Mouse (Mus musculus) left cerebral cortex, adult 18-20 months (tissue): Measurements from ENCODE around the gene Dot1l. TPM values are rescaled to one million over a fixed set of nuclear protein-coding genes. Genes with fewer than 3 reads are reported as not detected.

ENCODE experiments used
- DNase-seq, 2 experiments: peaks; one replicate each; pipeline ENCODE4 v3.0.0; 2021 to 2022; ENCODE audit warnings: low spot score in 2 of 2, mixed read lengths in 1 of 2
- total RNA-seq, 2 experiments: library from RNA; stranded (reverse); gene quantifications; 2 replicates each; pipeline ENCODE4 v1.2.3; 2021

Gene Dot1l
- total RNA-seq, 2 experiments from 2014 or later: 43.0 to 44.4 TPM

DNA sequence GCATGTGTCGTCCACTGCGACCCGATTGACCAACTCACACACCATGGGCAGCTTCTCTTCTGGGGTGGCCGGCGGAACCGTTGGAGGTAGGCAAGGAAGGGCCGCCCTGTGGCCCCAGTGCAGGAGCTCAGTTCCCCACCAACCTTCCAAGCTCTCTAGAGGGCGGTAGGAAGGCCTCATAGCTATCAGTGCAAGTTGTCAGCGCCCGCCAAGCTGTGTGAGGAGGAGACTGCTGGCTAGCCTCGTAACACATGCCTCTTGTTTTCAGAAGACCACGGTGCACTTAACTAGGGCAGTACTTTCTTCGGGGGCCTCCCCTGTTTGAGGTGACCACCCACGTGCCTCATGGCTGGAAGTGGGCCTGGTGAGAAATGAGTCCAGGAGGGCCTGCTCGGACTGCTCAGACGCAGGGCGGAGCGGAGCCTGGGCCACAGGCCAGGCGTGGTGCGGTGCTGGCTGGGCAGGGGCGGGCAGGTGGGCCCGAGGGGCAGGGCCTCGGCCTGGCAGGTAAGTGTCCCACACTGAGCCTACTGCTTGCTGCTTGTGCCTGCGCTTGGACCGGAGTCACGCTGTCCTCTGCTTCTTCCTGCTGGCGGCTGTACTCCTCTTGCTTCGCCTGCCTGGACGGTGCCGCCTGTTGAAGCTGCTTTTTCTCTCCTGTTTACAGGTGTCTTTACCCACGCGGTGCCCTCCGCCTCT lies 36.6 kb downstream of the Dot1l start:
- peak; percentile 31 to 53 for DNase-seq

GRCm38 (mm10) chr10:80792175-80793032 lies 37.4 kb downstream of the Dot1l start:
- no peak for DNase-seq

DNA sequence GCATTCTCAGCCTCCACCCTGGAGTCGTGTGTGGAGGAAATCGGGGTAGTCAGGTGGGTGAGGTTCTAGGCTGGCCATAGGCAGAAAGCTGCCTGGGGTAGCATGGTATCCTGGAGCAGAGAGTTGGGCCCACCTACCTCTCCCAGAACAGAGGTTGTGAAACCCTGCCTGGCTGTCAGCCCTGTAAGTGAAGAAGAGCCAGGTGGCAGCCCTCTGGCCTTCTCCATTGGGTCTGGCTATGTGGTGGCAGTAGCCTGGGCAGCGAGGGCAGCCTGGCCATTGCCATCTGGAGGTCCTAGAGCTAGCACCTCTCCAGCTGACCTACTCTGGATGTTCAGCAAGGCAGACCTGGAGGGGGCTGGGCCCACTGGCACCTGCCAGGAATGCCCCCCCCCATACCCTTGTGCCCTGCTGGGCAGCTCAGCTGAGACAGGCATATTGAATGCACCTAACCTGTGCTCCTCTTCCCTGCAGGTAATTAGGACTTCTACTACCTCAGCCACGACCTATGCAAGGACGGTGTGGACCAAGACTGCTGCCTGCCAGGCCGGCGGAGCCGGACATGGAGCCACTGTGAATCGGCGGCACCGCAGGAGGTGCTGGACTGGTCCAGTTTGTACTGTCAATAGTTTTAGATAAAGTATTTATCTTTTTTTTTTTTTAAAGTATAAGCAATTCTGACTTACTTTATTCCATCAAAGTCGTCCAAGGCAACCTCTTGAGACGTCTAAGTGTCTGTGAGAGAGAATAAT lies 38.2 kb downstream of the Dot1l start:
- no peak for DNase-seq

GRCm38 (mm10) chr10:80793803-80794202 lies 38.8 kb downstream of the Dot1l start:
- DNase-seq: no peak

- no peak for DNase-seq
Measured at GRCm38 (mm10) chr10:80794750-80795149, 39.7 kb downstream of the Dot1l start.

GRCm38 (mm10) chr10:80796307-80796848 lies 41.4 kb downstream of the Dot1l start:
- DNase-seq: no peak

DNA sequence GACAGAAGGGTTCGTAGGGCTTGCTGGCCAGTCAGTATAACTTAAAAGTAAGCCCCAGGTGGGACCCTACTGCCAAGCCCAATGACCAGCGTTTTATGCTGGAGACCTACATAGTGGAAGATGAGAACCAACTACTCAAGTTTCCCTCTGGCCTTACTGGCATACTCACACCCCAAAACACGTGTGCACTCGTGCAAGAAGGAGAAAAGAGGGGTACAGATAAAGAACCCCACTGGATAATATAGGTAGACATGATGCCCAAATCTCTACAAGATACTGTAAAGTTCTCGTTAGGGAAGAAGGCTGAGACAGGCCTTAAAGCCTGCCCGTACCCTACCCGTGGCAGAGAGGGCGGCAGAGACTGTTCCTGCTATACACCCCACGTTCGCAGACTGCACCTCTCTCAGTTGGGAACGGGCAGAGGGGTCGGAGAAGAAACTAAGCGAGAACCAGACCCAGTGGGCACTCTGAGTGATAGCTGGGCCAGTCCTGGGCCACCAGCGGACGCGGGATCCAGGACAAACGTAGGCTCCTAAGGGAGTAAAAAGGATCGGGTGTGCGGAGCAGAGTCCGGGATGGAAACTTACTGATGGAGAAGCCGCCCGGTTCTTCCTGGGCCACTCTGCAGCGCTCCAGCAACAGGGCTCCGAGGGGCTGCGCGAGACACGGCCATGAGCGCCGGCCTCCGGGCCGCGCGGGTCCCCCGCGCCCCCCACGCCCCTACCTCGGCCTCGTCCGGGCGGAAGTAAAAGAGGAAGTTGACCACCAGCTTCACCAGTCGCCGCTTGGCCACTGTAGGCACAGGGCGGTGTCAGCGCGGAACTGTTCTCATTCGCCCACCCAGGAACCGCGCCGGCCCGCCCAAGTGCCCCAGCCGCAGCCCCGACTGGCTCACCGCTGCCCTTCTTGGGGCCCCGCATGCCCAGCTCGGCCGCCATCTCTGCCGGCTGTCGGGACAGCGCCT lies 42.5 kb downstream of the Dot1l start:
- DNase-seq: no peak

- DNase-seq: peak; percentile 96 to 97
Measured at GRCm38 (mm10) chr10:80798150-80799006, 43.4 kb downstream of the Dot1l start, which contains the start of the genes Sf3a2 and Plekhj1. Gene Sf3a2, plus strand, starts transcription at chr10:80798198. Gene Plekhj1, minus strand, starts transcription at chr10:80798626.

GRCm38 (mm10) chr10:80799070-80799566 lies 44.1 kb downstream of the Dot1l start:
- no peak for DNase-seq

- DNase-seq: no peak
Measured at GRCm38 (mm10) chr10:80802204-80802912, 47.4 kb downstream of the Dot1l start.

- no peak for DNase-seq
Measured at GRCm38 (mm10) chr10:80802996-80803395, 48.0 kb downstream of the Dot1l start.

DNA sequence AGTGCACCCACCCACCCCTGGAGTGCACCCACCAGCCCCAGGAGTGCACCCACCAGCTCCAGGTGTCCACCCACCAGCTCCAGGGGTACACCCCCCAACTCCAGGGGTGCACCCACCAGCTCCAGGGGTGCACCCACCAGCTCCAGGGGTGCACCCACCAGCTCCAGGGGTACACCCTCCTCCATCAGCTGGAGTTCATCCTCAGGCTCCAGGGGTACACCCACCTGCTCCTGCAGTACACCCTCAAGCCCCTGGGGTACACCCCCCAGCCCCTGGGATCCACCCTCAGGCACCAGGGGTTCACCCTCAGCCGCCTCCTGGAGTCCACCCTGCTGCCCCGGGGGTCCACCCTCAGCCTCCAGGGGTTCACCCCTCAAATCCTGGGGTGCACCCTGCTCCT lies 49.3 kb downstream of the Dot1l start:
- no peak for DNase-seq

GRCm38 (mm10) chr10:80804916-80805315 lies 49.9 kb downstream of the Dot1l start, which contains the start of gene Amh:
Gene Amh, plus strand, starts transcription at chr10:80805243.
- DNase-seq: no peak

- DNase-seq: no peak
Measured at GRCm38 (mm10) chr10:80805322-80805721, 50.3 kb downstream of the Dot1l start.

DNA sequence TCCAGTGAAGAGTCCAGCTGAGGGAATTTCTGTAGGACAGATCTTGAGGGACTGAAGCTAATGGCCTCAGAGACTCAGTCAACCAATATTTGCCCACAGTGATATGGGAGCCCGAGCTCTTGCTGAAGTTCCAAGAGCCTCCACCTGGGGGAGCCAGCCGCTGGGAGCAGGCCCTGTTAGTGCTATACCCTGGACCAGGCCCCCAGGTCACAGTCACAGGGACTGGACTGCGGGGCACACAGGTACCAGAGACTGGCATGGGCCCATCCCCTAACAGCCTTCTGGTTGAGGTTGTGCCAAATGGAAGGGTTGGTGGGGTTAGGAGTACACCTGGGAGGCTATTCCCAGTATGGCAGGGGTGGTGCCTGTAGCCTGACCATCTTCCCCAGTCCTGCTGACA lies 50.9 kb downstream of the Dot1l start:
- DNase-seq: peak; percentile 79 to 85

DNA sequence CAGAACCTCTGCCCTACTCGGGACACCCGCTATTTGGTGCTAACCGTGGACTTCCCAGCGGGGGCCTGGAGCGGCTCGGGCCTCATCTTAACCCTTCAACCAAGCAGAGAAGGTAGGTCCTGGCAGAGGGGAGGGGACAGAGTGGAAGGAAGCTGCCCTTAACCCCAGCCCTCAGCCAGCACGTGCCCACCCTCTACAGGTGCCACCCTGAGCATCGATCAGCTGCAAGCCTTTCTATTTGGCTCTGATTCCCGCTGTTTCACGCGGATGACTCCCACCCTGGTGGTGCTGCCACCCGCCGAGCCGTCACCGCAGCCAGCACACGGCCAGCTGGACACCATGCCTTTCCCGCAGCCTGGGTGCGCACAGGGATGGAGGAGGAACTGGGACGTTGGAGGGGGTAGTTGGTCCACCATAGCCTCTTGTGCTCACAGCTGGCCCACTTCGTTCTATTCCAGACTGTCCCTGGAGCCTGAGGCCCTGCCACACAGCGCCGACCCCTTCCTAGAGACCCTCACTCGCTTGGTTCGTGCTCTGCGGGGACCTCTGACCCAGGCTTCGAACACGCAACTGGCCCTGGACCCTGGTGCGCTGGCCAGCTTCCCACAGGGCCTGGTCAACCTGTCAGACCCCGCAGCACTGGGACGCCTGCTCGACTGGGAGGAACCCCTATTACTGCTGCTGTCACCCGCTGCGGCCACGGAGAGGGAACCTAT lies 51.5 kb downstream of the Dot1l start:
- DNase-seq: no peak

DNA sequence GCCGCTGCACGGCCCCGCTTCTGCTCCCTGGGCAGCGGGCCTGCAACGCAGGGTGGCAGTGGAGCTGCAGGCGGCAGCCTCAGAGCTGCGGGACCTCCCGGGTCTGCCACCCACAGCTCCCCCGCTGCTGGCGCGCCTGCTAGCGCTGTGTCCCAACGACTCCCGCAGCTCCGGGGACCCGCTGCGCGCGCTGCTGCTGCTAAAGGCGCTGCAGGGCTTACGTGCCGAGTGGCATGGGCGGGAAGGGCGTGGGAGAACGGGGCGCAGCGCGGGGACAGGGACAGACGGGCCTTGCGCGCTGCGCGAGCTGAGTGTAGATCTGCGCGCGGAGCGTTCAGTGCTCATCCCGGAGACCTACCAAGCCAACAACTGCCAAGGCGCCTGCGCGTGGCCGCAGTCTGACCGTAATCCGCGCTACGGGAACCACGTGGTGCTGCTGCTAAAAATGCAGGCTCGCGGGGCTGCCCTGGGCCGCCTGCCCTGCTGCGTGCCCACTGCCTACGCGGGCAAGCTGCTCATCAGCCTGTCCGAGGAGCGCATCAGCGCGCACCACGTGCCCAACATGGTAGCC lies 52.1 kb downstream of the Dot1l start:
- peak; percentile 83 to 91 for DNase-seq
